Mouse (Mus musculus): ENCODE data around the gene Smad5. TPM values are rescaled to one million over a fixed set of nuclear protein-coding genes. Genes with fewer than 3 reads are reported as not detected.

Gene Smad5
- 27.3 and 30.4 TPM in 2 replicates for polyA plus RNA-seq (2015; fragmentation: Nextera tagmentation; extraction: Ambion mirVana)

- Histone ChIP-seq H3K4me3 (peak within 1 kb of the TSS; percentile 75), H3K9ac (peak within 1 kb of the TSS; percentile 93), H3K36me3 (peaks cover 11% of the 10 kb centered on the region; the same call in 1 of the 2 replicates), H3K9me3 (no peaks in the 10 kb centered on the region), H3K4me2 (peak within 1 kb of the TSS; percentile 59), H3K4me1 (peaks cover 57% of the 10 kb centered on the region), H3K27me3 (no peaks in the 10 kb centered on the region), H3K27ac (peak within 1 kb of the TSS; percentile 99)
- WGBS, result 2% methylated on average over 62 of the region's 62 CpGs
- ATAC-seq (ENCODE audit: insufficient number of reproducible peaks, low FRiP score, low TSS enrichment, low read depth), result peak; percentile 84
These were observed at the start of gene Smad5 for GRCm38 (mm10) chr13:56702469-56703221. Gene Smad5 (plus strand): TSS chr13:56703010.

DNA sequence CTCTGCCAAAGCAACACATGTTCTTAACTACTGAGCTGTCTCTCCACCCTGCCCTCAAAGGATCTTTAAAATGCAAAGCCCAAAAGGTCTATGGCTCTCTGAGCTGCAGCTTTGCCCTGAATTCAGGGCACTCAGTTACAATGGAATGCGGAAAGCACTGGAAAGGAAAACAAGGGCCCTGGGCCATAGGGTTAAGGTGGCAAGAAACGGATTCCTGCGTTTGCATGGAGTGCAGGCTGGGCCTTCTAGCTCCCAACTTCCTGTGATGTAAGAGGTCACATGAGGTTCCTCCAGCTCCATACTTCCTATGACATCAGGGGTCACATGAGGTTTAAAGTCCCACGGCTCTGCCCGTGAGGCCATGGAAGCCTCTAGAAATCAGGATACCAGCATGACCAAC is 48.6 kb upstream of the Smad5 start:
- no peaks in the 10 kb centered on the region for H3K27me3 ChIP-seq
- no peak overlapping the region for H3K9ac ChIP-seq
- no peaks in the 10 kb centered on the region for H3K36me3 ChIP-seq
- 0 out of 2 replicates have a peak overlapping the region, but pooled peaks have one; percentile 22 for H3K27ac ChIP-seq
- H3K4me2 ChIP-seq, result no peak overlapping the region
- WGBS, result 68% methylated on average over 5 of the region's 5 CpGs
- H3K4me1 ChIP-seq, result peaks cover 29% of the 10 kb centered on the region
- H3K9me3 ChIP-seq, result no peaks in the 10 kb centered on the region
- no peak overlapping the region for H3K4me3 ChIP-seq
- no peak for ATAC-seq (ENCODE audit: insufficient number of reproducible peaks, low FRiP score, low TSS enrichment, low read depth)

GRCm38 (mm10) chr13:56657946-56658512 is 44.8 kb upstream of the Smad5 start:
- 37% methylated on average over 7 of the region's 7 CpGs for WGBS
- H3K27ac ChIP-seq, result no peak overlapping the region
- no peak for ATAC-seq (ENCODE audit: insufficient number of reproducible peaks, low FRiP score, low TSS enrichment, low read depth)
- no peaks in the 10 kb centered on the region for H3K36me3 ChIP-seq
- H3K4me3 ChIP-seq, result no peak overlapping the region
- no peak overlapping the region for H3K9ac ChIP-seq
- peaks cover 19% of the 10 kb centered on the region for H3K4me1 ChIP-seq
- no peak overlapping the region for H3K4me2 ChIP-seq
- no peaks in the 10 kb centered on the region for H3K27me3 ChIP-seq
- no peaks in the 10 kb centered on the region for H3K9me3 ChIP-seq

DNA sequence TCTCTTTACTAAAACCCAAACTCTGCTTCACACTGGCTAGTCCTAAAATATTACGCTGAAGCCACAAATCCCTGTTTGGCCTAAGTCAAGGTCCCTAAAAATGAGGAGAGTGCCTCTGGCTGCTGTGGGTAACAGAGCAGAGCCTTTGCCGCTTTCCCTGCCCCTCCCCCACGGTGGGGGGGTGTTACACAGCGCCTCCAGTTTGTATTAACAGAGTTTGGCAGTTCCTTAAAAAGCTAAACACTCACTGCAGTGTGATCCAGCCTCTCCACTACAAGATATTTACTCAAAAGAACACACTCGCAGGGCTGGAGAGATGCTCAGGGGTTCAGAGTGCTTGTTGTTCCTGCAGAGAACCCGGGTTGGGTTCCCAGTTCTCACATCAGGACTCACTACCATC is 43.9 kb upstream of the Smad5 start:
- 69% methylated on average over 6 of the region's 6 CpGs for WGBS
- Histone ChIP-seq H3K4me2 (no peak overlapping the region), H3K9ac (no peak overlapping the region), H3K27me3 (no peaks in the 10 kb centered on the region), H3K9me3 (no peaks in the 10 kb centered on the region), H3K4me1 (peaks cover 10% of the 10 kb centered on the region), H3K36me3 (no peaks in the 10 kb centered on the region), H3K4me3 (no peak overlapping the region), H3K27ac (no peak overlapping the region)
- ATAC-seq (ENCODE audit: insufficient number of reproducible peaks, low FRiP score, low TSS enrichment, low read depth), result no peak

DNA sequence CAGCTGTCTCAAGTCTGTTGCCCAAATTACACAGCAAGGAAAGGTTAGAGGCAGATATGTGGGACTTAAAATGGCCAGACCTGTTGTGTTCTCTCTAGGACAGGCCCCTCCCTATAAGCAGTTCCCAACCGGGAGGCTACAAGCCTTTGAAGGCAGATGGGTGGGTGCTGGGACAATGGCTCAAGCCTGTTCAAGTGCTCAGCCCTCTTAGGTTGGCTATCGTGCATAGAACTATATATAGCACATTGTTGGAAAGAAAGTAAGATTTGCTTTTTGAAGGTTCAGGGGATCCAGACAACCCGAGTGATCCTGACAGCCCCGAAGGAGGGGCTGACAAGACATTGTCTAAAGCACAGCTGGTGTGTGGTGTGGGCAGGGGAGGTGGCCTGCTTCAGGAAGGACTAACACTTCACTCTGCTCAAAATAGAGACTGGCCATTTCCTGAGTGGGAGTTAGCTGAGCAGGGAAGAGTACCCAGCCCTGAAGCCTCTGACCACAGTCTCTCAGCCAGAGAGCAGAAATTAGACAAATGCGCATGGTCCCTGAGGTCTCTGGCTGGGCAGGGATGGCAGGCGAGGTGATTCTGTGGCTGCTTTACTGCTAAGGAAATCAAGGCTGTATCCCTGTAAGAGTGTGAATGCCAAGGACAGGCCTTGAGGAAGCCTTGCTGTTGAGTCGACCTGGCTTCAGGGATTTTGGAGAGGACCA is 40.7 kb upstream of the Smad5 start:
- no peak overlapping the region for H3K9ac ChIP-seq
- H3K4me2 ChIP-seq, result no peak overlapping the region
- H3K4me3 ChIP-seq, result no peak overlapping the region
- no peaks in the 10 kb centered on the region for H3K36me3 ChIP-seq
- H3K9me3 ChIP-seq, result no peaks in the 10 kb centered on the region
- H3K27ac ChIP-seq, result peak overlapping the region; percentile 47; the same call in 1 of the 2 replicates
- H3K27me3 ChIP-seq, result 0 out of 2 replicates have a peak, but pooled peaks cover 3% of the 10 kb centered on the region
- H3K4me1 ChIP-seq, result peaks cover 6% of the 10 kb centered on the region
- 63% methylated on average over 7 of the region's 7 CpGs for WGBS
- ATAC-seq (ENCODE audit: insufficient number of reproducible peaks, low FRiP score, low TSS enrichment, low read depth), result no peak

- no peak for ATAC-seq (ENCODE audit: insufficient number of reproducible peaks, low FRiP score, low TSS enrichment, low read depth)
- Histone ChIP-seq H3K27ac (no peak overlapping the region), H3K4me3 (no peak overlapping the region), H3K9me3 (no peaks in the 10 kb centered on the region), H3K4me2 (no peak overlapping the region), H3K9ac (no peak overlapping the region), H3K36me3 (no peaks in the 10 kb centered on the region), H3K27me3 (0 out of 2 replicates have a peak, but pooled peaks cover 3% of the 10 kb centered on the region), H3K4me1 (0 out of 2 replicates have a peak, but pooled peaks cover 2% of the 10 kb centered on the region)
- 73% methylated on average over 17 of the region's 17 CpGs for WGBS
These were observed 38.3 kb upstream of the Smad5 start for GRCm38 (mm10) chr13:56664256-56665170.

GRCm38 (mm10) chr13:56671206-56671605 is 31.6 kb upstream of the Smad5 start:
- Histone ChIP-seq H3K9me3 (no peaks in the 10 kb centered on the region), H3K4me2 (no peak overlapping the region), H3K27ac (no peak overlapping the region), H3K4me3 (no peak overlapping the region), H3K4me1 (peaks cover 8% of the 10 kb centered on the region; the same call in 1 of the 2 replicates), H3K27me3 (no peaks in the 10 kb centered on the region), H3K36me3 (no peaks in the 10 kb centered on the region), H3K9ac (no peak overlapping the region)
- ATAC-seq (ENCODE audit: insufficient number of reproducible peaks, low FRiP score, low TSS enrichment, low read depth), result no peak
- 56% methylated on average over 11 of the region's 11 CpGs for WGBS

- Histone ChIP-seq H3K36me3 (no peaks in the 10 kb centered on the region), H3K4me3 (no peak overlapping the region), H3K9me3 (no peaks in the 10 kb centered on the region), H3K9ac (no peak overlapping the region), H3K4me2 (no peak overlapping the region), H3K27me3 (no peaks in the 10 kb centered on the region), H3K27ac (no peak overlapping the region), H3K4me1 (peaks cover 18% of the 10 kb centered on the region)
- no peak for ATAC-seq (ENCODE audit: insufficient number of reproducible peaks, low FRiP score, low TSS enrichment, low read depth)
- WGBS, result 89% methylated on average over 4 of the region's 4 CpGs
These were observed 25.1 kb upstream of the Smad5 start for GRCm38 (mm10) chr13:56677731-56678130.

- no peak for ATAC-seq (ENCODE audit: insufficient number of reproducible peaks, low FRiP score, low TSS enrichment, low read depth)
- WGBS, result 46% methylated on average over 10 of the region's 10 CpGs
- no peak overlapping the region for H3K9ac ChIP-seq
- peaks cover 22% of the 10 kb centered on the region for H3K4me1 ChIP-seq
- no peaks in the 10 kb centered on the region for H3K36me3 ChIP-seq
- H3K27me3 ChIP-seq, result no peaks in the 10 kb centered on the region
- no peak overlapping the region for H3K27ac ChIP-seq
- H3K4me2 ChIP-seq, result no peak overlapping the region
- no peak overlapping the region for H3K4me3 ChIP-seq
- H3K9me3 ChIP-seq, result no peaks in the 10 kb centered on the region
These were observed 24.5 kb upstream of the Smad5 start for GRCm38 (mm10) chr13:56678188-56678787.

GRCm38 (mm10) chr13:56678826-56679504 is 23.8 kb upstream of the Smad5 start:
- no peak for ATAC-seq (ENCODE audit: insufficient number of reproducible peaks, low FRiP score, low TSS enrichment, low read depth)
- Histone ChIP-seq H3K9ac (no peak overlapping the region), H3K4me3 (no peak overlapping the region), H3K4me2 (no peak overlapping the region), H3K36me3 (no peaks in the 10 kb centered on the region), H3K9me3 (no peaks in the 10 kb centered on the region), H3K27me3 (no peaks in the 10 kb centered on the region), H3K27ac (no peak overlapping the region), H3K4me1 (peaks cover 20% of the 10 kb centered on the region)
- 48% methylated on average over 10 of the region's 10 CpGs for WGBS
